Mouse (Mus musculus) small intestine, adult 2 months (tissue): ENCODE results near the gene Gpx8. TPM values are rescaled to one million over a fixed set of nuclear protein-coding genes. Genes with fewer than 3 reads are reported as not detected.
A peak's percentile ranks its signal among the peaks of the same experiment; 100 is the strongest.

ENCODE experiments used
- H3K27ac ChIP-seq: fragments of 200-500 bp; 2 replicates; pipeline ENCODE4 v1.5.1; 2012; ENCODE audit warnings: low read depth, low read length, control low read depth, inconsistent platforms; ENCODE audit not compliant: insufficient read depth
- H3K27me3 ChIP-seq: fragments of 200-500 bp; 2 replicates; pipeline ENCODE4 v1.6.1; 2012; ENCODE audit warnings: mild to moderate bottlenecking, moderate library complexity, low read length, inconsistent platforms; ENCODE audit not compliant: control insufficient read depth, insufficient read depth
- H3K36me3 ChIP-seq: fragments of 200-500 bp; 2 replicates; pipeline ENCODE4 v1.6.1; 2012; ENCODE audit warnings: mild to moderate bottlenecking, low read length, control low read depth, inconsistent platforms; ENCODE audit not compliant: control insufficient read depth, insufficient read depth
- H3K4me1 ChIP-seq: fragments of 200-500 bp; 2 replicates; pipeline ENCODE4 v1.6.1; 2012; ENCODE audit warnings: low read length, inconsistent platforms, mixed read lengths; ENCODE audit not compliant: control insufficient read depth, insufficient read depth, insufficient read length
- H3K4me3 ChIP-seq: fragments of 200-500 bp; 2 replicates; pipeline ENCODE4 v1.5.1; 2012; ENCODE audit warnings: low read depth, mild to moderate bottlenecking, control low read depth, inconsistent platforms, low read length, moderate library complexity
- CTCF ChIP-seq: fragments of 200-500 bp; IDR thresholded peaks from 2 replicates; pipeline ENCODE4 v1.5.1; 2012; ENCODE audit warnings: low read depth, mild to moderate bottlenecking, control low read depth, inconsistent platforms, low read length, moderate library complexity, mixed read lengths; ENCODE audit not compliant: insufficient replicate concordance, insufficient read length; ENCODE audit errors: extremely low read depth
- POLR2A ChIP-seq: fragments of 200-500 bp; IDR thresholded peaks from 2 replicates; pipeline ENCODE4 v1.6.1; 2012; ENCODE audit warnings: low read depth, mild to moderate bottlenecking, control low read depth, inconsistent platforms, low read length, moderate library complexity
- WGBS: fragments of 180-500 bp; shearing (Covaris S2); methylation state at CpG from one replicate; pipeline ENCODE4 v1.1.7; 2018; 5-methylcytosine and 5-hydroxymethylcytosine counted together
- polyA plus RNA-seq: library from polyadenylated mRNA; depleted of rRNA; stranded (reverse); fragments of >200 nt; gene quantifications from 2 replicates; pipeline ENCODE4 v1.2.3, GENCODE M21; 2012; rRNA removed

The Gpx8 gene
- polyA plus RNA-seq, result 0.28 and 0.30 TPM in 2 replicates

DNA sequence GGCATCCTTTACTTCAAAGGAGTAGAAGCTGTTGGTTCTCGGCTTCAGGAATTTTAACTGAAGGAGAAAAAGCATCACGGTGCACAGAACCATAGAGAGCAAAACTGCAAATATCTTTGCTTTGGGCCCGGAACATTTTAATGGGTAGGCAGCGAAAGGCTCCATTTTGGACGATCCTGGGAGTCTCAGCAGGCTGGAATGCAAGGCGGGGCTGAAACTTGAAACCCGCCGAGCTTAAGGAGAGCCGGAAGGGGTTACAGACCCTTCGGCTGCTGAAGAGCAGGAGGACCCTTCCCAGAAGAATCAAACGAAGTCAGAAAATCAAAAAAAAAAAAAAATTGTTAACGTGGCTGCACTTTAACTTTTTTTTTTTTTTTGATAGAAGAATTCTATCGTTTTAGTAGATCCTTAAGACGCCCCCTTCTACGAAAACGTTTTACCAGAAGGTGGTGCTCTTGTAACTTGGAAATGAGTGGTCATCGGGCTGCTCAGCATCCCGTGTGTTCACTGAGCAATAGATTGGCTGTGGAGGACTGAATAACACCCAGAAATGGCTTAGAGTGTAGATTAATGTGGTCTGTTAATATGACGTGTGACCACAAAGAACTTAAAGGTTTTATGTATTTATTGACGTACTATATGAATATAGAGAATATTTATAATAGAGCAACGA lies at the start of gene Gpx8:
Gpx8 (minus strand) TSS at position 200 of the 673 bp plus-strand sequence.
- no peaks in the 10 kb centered on the region for H3K36me3 ChIP-seq
- no peaks in the 10 kb centered on the region for H3K4me1 ChIP-seq
- TF ChIP-seq CTCF (peak; percentile 27; the same call in 1 of the 2 replicates), POLR2A (no peak)
- 5% methylated on average over 21 of the region's 21 CpGs for WGBS
- peak within 1 kb of the TSS; percentile 57 for H3K4me3 ChIP-seq
- peaks cover 8% of the 10 kb centered on the region for H3K27me3 ChIP-seq
- peak within 1 kb of the TSS; percentile 49; the same call in 1 of the 2 replicates for H3K27ac ChIP-seq

DNA sequence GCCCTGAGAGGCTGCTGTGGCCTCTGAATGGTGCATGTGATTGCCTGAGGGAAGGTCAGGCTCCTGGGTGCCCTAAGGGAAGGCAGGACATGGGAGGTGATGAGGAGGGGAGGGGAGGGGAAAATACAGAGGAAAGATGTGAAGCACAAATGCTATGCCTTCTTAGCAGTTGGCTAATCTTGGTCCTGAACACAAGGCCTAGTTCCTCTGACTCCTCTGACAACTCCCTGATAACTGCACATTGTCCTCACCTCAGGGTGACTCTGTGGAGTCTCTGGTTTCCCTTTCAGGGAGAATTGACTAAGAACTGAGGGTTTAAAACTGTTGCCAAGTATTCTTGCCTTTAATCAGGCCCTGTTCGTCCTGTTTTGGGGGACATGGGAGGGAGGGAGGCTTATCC lies 48.4 kb upstream of the Gpx8 start:
- 68% methylated on average over 1 of the region's 1 CpGs for WGBS
- H3K4me3 ChIP-seq, result no peak overlapping the region
- no peak for TF ChIP-seq CTCF
- no peak for TF ChIP-seq POLR2A
- no peaks in the 10 kb centered on the region for H3K27me3 ChIP-seq
- no peaks in the 10 kb centered on the region for H3K36me3 ChIP-seq
- peak overlapping the region; percentile 22; the same call in 1 of the 2 replicates for H3K27ac ChIP-seq
- H3K4me1 ChIP-seq, result no peaks in the 10 kb centered on the region

DNA sequence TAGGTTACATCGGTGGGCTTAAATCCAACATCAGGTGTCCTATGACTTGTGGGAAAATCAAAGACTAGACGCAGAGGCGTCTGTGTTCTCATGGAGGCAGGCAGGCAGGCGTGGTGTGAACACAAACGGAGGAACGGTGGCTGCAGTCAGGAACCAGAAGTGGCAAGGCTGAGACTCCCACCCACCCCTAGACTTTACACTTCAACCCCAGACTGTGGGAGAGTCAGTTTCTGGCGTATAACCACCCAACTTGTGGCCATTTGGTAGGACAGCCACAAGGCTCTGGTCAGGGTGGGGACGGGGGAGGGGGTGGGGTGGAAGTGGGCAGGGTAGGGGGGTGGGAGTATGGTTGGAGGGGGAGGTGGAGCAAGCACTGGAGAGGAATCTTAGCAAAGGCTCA lies 44.3 kb upstream of the Gpx8 start:
- H3K36me3 ChIP-seq, result no peaks in the 10 kb centered on the region
- no peak overlapping the region for H3K27ac ChIP-seq
- no peak overlapping the region for H3K4me3 ChIP-seq
- WGBS, result 65% methylated on average over 8 of the region's 8 CpGs
- TF ChIP-seq CTCF, result no peak
- H3K4me1 ChIP-seq, result no peaks in the 10 kb centered on the region
- H3K27me3 ChIP-seq, result no peaks in the 10 kb centered on the region; the same call in 1 of the 2 replicates

DNA sequence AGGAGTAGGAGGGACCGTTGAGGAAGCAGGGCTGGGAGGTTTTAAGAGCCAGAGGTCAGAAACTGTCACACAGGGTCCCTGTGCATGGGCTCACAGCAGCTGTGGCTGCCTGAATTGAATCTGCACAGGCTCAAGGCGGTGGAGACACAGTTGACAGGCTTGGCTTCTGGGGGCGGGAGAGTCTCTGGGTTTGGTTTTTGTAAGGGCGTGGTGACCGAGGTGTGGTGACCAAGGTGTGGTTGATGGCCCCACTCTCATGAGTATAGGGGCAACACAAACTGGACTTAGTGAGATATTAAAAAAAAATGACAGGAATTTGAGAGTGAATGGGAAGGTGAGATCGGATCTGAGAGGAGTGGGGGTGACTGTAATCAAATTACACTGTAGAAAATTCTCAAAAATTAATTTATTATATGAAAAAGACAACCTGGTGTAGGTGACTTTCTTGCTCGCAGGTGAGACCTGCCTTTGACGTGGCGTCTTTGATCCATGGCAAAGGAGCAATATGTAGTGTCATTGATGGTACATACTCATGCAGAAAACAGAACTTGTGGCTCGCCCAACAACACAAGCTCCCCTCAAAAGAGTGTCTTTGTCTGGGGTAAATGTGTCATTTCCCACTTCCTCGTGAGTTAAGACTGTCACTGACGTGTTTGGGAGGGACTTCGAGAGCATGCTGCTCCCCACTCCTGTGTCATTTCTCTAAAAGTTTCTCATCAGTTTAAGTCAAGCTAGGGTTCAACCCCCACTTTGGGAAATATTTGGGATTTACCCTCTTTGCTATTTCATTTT lies 41.2 kb upstream of the Gpx8 start:
- WGBS, result 73% methylated on average over 13 of the region's 13 CpGs
- no peaks in the 10 kb centered on the region for H3K36me3 ChIP-seq
- H3K27ac ChIP-seq, result no peak overlapping the region
- no peaks in the 10 kb centered on the region; the same call in 1 of the 2 replicates for H3K27me3 ChIP-seq
- H3K4me3 ChIP-seq, result no peak overlapping the region
- TF ChIP-seq CTCF (no peak), POLR2A (no peak)
- no peaks in the 10 kb centered on the region for H3K4me1 ChIP-seq

DNA sequence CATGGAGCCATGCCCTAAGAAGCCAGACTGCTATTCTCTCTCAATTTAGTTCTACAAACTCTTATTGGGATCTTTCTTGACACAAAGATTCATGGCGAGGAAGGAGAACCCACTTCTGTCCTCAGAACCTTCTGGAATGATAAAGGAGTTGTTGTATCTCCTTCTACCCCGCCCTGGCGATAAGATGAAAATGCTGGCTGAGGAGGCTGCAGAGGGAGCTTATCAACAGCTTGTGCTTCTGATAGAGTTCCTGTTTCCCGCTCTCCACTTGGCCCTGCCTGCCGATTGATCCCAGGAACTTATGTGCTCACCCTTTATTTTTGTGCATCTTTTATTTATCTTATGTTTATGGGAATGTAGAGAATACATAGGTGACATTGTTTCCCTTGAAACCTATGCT lies 38.5 kb upstream of the Gpx8 start:
- Histone ChIP-seq H3K27ac (no peak overlapping the region), H3K36me3 (no peaks in the 10 kb centered on the region), H3K4me3 (no peak overlapping the region), H3K4me1 (no peaks in the 10 kb centered on the region), H3K27me3 (no peaks in the 10 kb centered on the region; the same call in 1 of the 2 replicates)
- 24% methylated on average over 5 of the region's 5 CpGs for WGBS
- TF ChIP-seq CTCF (no peak), POLR2A (no peak)

DNA sequence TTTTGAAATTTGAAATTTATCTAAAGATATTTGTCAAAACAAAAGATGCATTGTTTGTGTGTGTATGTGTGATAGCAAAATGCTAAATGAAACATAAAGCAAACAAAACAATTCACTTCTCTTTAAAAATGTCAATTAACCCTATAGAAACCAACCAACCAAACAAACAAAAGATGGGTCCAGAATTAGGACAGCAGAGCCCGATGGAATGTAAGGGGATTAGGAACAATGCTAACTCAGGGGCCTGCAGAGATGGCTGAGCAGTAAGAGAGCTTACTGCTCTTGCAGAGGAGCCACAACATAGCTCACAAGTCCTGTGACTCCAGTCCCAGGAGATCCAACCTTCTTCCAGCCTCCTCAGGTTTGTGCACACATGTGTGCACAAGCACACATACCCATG lies 35.9 kb upstream of the Gpx8 start:
- TF ChIP-seq CTCF (no peak), POLR2A (no peak)
- WGBS, result 49% methylated on average over 1 of the region's 1 CpGs
- no peak overlapping the region for H3K4me3 ChIP-seq
- no peaks in the 10 kb centered on the region for H3K36me3 ChIP-seq
- no peaks in the 10 kb centered on the region for H3K27me3 ChIP-seq
- no peaks in the 10 kb centered on the region for H3K4me1 ChIP-seq
- H3K27ac ChIP-seq, result no peak overlapping the region

DNA sequence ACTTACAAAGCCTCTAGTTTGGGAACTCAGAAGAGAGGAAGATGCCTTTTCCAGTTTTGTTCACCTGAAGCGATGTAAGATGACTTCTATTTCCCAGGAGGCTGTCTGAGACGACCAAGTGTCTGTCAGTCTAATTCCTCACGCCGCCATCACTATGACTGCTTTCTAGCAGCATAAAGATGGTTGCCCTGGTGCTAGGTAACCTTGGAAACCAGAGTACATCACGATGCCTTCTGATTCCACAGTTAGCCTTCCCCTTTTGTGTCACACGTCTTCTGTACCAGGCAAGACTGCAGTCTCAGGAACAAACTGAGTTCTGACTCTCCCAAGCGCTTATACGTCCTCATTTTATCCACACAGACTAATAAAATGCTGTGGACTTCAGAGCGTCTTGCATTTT lies 32.8 kb upstream of the Gpx8 start:
- 80% methylated on average over 9 of the region's 9 CpGs for WGBS
- H3K4me3 ChIP-seq, result no peak overlapping the region
- no peak overlapping the region for H3K27ac ChIP-seq
- no peaks in the 10 kb centered on the region for H3K27me3 ChIP-seq
- TF ChIP-seq POLR2A, result no peak
- no peak for TF ChIP-seq CTCF
- no peaks in the 10 kb centered on the region for H3K4me1 ChIP-seq
- no peaks in the 10 kb centered on the region for H3K36me3 ChIP-seq
